Mouse (Mus musculus) v-Abl transformed pro-B cells (cell line): ENCODE measurements around the gene Ung.

Experiments used
- in situ Hi-C, 2 experiments: fragments of 400-800 bp; cut with MboI; formaldehyde crosslinking; loops; one replicate each; pipeline ENCODE4 v1.15.1; 2025; ENCODE audit not compliant: unreplicated experiment in 2 of 2

The Ung gene

GRCm38 (mm10) chr5:114130698-114131520 is 723 bp downstream of the Ung start:
- in situ Hi-C loops: no loop called here

DNA sequence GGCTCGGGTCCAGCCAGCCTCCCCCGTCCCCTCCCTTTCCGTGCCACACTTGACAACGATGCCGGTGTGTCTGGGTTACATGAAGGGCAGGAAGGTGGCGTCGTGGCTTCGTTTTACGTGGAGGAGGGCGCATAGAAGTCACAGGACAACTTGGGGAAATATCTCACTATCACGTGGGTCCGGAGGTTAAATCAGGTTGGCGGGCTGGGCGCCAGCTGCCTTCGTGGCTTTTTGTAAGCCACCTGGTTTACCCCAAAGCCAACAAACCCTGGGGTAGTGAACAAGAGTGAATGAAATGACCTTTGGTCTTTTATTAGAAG is 1.3 kb downstream of the Ung start:
- in situ Hi-C loops: no loop called here

GRCm38 (mm10) chr5:114132841-114133240 is 2.7 kb downstream of the Ung start:
- in situ Hi-C loops: no loop called here

DNA sequence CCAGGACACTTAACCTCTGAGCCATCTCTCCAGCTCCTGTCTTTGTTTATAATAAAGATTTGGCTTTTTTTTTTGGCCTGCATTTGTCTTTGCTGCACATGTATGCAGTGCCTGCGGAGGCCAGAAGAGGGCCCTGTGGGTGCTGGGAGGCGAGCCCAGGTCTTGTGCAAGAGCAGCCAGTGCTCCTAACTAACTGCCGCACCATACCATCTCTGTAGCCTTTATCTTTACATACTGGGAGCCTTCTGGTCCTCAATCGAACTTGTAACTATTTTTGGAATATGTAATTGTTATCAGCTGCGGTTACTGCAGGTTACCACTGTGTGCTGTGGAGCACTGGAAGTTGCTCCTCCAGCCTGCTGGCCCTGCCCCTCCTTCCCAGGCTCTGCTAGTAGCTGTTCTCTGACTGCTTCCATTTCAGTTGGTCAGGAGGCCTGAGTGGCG is 3.9 kb downstream of the Ung start:
- in situ Hi-C loops: no loop called here

GRCm38 (mm10) chr5:114135516-114135915 is 5.3 kb downstream of the Ung start:
- in situ Hi-C loops: no loop called here

DNA sequence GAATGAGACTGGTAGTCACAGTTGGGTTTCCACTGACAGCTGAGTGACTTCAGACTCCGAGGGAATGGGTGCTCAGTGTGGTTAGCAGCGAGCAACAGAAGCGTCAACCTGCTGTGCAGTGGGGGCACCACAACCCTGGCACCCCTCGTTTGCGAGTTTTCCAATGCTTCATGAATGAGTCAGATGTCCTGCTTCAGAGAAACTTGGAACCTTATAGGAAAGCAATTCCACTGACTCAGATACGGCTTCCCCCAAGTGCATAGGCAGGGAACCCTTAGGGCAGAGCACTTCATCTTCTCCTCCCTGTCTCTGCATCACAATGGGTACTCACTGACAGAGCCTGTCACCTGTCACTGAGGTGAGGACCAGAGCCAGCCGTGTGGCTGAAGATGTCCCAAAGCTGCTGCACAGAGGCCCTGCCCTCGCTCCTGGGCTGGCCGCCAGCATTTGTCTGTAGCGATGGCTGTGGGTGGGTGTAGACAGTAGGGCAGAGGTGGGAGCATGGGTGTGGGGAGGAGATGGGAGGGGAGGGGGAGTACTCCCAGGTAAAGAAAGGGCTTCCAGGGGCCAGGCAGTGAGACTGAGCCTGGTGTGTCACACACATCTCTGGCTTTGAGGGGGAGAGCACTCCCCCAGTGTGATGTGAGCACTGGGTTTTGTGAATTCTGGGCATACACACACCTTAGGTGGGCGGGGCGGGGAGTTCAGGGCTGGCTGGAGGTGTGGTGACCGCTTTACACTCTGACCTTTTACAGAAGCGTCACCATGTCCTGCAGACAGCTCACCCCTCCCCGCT is 7.5 kb downstream of the Ung start:
- in situ Hi-C loops: no loop called here

DNA sequence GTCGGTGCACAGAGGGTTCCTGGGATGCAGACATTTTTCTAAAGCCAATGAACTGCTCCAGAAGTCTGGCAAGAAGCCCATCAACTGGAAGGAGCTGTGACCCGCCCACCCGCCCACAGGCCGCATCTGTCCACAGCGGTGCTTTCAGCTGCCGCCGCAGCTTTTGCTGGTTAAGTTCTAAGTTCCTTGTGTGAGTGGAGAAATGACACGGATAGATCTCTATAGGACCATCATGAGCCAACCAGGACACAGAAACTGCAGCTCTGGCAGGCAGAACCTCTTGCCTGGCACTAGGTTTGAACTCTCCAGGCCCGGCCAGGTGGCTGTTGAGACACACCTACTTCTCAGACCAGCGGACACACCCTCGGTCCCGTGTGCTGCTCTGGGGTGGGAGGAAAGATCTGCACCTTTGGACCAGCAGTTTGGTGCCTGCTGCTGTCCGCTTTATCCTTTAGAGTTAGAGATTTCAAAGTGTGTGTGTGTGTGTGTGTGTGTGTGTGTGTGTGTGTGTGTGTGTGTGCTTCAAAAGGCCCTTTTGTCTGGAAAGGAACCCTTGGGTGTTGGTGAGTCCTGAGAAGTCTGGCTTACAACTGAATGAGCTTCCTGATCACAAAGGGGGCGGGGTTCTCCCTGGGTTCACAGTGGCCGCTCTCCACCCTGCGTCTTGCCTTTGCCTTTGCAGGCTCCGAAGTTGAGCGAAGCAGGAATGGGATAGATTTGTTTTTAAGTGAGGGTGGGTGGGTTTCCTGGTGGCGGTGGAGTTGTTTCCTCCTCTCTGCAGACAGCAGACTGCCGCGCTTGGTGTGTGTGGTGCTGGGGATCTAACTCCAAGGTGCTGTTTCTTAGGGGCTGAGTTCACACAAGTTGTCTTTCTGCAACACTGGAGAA is 8.3 kb downstream of the Ung start:
- in situ Hi-C loops: no loop called here

- in situ Hi-C loops: no loop called here
Measured at GRCm38 (mm10) chr5:114139175-114139574, 9.0 kb downstream of the Ung start.

GRCm38 (mm10) chr5:114146028-114146888 is 16.1 kb downstream of the Ung start, which contains the start of gene Acacb:
TSS of gene Acacb (plus strand) at chr5:114146535.
- in situ Hi-C loops: no loop called here

DNA sequence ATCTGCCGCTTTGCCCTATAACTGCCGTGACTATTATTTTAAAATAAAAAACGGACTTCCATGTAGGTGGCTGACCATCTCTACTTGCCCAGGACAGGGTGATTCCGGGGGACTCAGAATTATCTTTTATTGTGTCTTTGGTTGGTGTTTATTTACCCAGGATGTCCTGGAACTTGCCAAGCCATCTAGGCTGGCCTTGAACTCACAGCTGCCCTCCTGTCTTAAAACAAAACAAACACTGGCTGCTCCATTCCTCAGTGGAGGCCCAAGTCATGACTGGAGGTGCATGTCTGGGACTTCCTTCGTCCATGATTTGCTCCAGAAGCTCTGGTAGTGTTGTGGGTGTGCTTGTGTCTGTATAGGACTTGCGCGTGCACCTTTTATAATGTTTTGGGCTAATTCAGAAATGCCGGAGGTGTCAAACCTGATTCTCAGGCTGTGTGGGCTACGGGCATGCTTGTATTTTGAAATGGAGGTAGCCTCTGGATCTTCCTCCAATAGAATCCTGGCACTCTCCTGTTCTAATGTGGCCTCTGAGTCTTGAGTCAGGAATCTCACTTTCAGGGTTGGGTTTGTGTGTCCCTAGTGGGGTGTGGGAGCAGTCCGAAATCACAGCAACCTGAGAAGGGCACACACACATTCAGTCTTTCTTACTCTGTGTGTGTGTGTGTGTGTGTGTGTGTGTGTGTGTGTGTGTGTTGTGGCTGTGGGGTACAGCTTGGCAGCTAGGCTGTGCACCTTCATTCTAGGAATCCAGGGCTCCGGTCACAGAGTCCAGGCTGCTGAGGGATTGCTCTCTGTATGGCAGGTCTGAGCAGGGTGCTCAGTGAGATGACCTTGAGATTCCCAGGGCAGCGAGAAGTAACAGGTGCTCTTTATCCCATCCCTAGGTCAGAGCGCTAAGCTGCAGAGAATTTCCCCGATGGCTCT is 17.1 kb downstream of the Ung start:
- in situ Hi-C loops: no loop called here

DNA sequence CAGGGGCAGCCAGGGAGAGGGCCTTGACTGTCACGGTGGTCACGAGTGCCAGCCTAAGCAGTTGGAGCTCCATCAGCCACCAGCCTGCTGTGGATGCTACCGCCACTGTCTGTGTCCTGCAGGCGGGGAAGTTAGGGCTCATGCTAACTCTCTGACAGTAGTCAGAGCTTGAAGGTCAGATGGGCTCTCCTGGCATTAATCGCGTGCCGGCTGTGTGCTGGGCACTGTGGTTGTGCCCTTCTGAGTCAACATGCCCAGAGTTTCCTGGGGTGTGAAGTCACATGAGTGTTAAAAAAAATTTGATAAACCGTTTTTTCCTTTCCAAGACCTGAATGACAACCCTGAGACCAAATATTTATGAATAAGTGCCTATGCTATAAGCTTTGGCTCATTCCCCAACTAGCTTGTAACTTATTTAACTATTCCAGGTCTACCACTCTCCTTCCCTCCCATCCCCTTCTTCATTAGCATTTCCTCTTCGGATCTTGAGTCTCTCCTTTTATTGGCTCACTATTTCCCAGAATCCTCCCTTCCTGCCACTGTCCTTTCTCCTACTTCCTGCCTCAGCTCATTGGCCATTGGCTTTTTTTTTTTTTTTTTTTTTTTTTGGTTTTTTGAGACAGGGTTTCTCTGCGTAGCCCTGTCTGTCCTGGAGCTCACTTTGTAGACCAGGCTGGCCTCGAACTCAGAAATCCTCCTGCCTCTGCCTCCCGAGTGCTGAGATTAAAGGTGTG is 22.3 kb downstream of the Ung start:
- in situ Hi-C loops: no loop called here

- in situ Hi-C loops: no loop called here
Measured at GRCm38 (mm10) chr5:114153490-114153889, 23.3 kb downstream of the Ung start.

DNA sequence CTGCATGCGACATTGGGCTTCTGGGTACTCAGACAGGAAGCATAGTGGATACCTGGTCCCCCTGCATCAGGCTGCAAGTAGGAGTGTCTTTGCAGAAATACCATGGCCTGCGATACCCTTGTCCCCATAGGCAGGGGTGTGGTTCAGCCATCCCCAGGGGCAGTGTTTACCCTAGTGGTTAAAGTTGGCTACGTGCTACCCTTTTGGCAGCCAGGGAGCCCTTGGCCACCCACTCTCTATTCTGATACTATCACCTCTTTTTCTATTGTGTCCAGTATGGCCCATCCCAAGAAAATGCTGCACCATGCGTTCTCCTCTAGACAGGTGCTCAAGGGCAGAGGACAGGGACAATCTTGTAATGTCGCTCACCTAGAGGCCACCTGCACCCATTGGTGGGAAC is 24.6 kb downstream of the Ung start:
- in situ Hi-C loops: no loop called here

DNA sequence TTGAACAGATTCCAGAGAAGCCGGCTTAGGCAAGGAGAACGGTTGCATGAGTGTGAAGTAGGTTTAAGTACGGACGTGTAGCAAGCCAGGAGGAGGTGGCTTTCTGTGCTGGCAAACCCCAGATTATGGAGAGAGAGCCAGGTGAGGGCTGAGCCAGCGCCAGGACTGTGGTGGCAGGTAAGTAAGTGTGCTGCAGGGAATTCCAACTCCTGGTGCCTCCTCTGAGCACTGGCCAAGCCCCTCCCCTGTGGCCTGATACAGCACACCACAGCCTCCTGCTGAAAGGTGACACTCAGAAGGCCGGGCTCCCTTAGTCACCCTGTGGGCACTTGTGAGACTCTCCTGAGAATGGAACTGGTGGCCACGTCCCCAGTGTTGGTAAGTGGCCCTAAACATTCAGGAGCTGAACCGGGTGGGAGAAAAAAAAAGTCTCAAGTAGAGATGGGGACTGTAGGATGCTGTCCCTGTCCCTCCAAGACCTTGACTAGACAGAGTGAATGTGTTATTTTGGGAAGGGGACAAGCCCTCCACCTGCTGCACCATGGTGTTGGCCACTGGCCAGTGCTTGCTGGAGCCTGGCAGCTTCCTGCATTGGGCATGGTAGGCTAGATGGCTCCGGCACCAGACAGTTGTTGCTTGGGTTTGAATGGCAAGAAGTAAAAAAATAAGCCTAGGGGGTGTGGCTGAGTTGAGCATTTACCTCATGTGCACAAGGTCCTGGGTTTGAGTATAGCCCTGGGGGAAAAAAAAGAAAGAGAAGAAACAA is 25.2 kb downstream of the Ung start:
- in situ Hi-C loops: no loop called here

- in situ Hi-C loops: no loop called here
Measured at GRCm38 (mm10) chr5:114157236-114157635, 27.1 kb downstream of the Ung start.

- in situ Hi-C loops: no loop called here
Measured at GRCm38 (mm10) chr5:114161424-114161823, 31.2 kb downstream of the Ung start.

- in situ Hi-C loops: no loop called here
Measured at GRCm38 (mm10) chr5:114162106-114162815, 32.1 kb downstream of the Ung start.
